Mouse (Mus musculus) kidney, adult 2 months (tissue): ENCODE results near the gene Supt16.

Source experiments
- CTCF ChIP-seq: fragments of 200-500 bp; conservative IDR thresholded peaks from 2 replicates; pipeline ENCODE4 v1.5.1; 2011; ENCODE audit warnings: low read depth, mild to moderate bottlenecking, control low read depth, low read length, moderate library complexity, mixed read lengths; ENCODE audit not compliant: insufficient read depth, insufficient read length
- POLR2A ChIP-seq: fragments of 200-500 bp; IDR thresholded peaks from one replicate; pipeline ENCODE4 v1.6.1; 2011; ENCODE audit warnings: low read depth, low read length, control low read depth

- TF ChIP-seq CTCF: no peak
- TF ChIP-seq POLR2A: no peak
Measured at GRCm38 (mm10) chr14:52198141-52198540, 925 bp upstream of the Supt16 start.
